Mouse (Mus musculus) testis, adult 2 months (tissue): Measurements from ENCODE around the gene Elmo1.

Experiments
- CTCF ChIP-seq: fragments of 200-500 bp; IDR thresholded peaks from 2 replicates; pipeline ENCODE4 v1.5.1; 2012; ENCODE audit warnings: low read depth, mild to moderate bottlenecking, inconsistent platforms, low read length, moderate library complexity; ENCODE audit not compliant: control insufficient read depth, insufficient read depth, insufficient replicate concordance
- POLR2A ChIP-seq: fragments of 200-500 bp; IDR thresholded peaks from 2 replicates; pipeline ENCODE4 v1.6.1; 2012; ENCODE audit warnings: low read depth, mild to moderate bottlenecking, inconsistent platforms, low read length, moderate library complexity; ENCODE audit not compliant: control insufficient read depth

GRCm38 (mm10) chr13:20598618-20599017 is 508.2 kb downstream of the Elmo1 start:
- no peak for TF ChIP-seq POLR2A
- no peak for TF ChIP-seq CTCF
